Mouse (Mus musculus): ENCODE data around the gene Zfp747.

Zfp747 gene

GRCm38 (mm10) chr7:127335604-127336003, 40.2 kb downstream of the Zfp747 start:
- no peak for DNase-seq (ENCODE audit: low read depth, low spot score)

GRCm38 (mm10) chr7:127333240-127333639, 42.6 kb downstream of the Zfp747 start:
- no peak for DNase-seq (ENCODE audit: low read depth, low spot score)

DNA sequence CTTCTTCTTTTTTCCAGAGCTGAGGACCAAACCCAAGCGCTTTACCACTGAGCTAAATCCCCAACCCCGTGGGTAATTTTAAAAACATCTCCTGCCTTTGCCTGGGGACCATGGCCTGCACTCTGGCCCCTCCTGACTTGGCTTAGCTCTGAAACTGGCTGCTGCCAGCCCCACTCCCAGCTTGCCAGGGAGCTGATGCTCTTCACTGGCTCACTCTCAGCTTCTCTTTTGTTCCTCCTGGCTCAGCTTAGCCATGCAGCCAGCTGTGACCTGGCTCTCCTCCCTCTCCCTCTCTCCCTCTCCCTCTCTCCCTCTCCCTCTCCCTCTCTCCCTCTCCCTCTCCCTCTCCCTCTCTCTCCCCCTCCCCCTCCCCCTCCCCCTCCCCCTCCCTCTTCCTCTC, 49.2 kb downstream of the Zfp747 start:
- DNase-seq (ENCODE audit: low read depth, low spot score), result no peak

DNA sequence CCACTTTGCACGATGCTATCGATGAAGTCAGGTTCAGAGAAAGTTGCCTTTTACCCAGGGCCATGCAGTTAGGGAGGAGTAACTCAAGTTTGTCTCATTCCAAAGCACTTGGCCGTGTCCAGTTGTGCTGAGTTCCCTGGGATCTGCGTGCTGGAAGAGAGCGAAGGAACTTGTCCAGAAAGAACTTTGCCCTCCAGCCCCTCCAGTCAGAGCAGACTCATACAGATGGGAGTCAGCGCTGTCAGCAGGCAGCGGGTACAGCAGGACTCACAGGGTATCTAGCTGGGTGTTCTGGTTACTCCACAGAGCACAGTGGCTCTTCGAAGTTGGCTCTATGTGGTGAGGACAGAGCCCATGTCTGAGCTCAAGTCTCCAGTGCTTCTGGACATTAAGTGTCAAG, 50.3 kb downstream of the Zfp747 start:
- no peak for DNase-seq (ENCODE audit: low read depth, low spot score)

- DNase-seq (ENCODE audit: low read depth, low spot score), result no peak
Measured at GRCm38 (mm10) chr7:127324944-127325343, 50.9 kb downstream of the Zfp747 start.

Measured in CD4-positive, CD25-positive, alpha-beta regulatory T cell, adult 2 months (primary cell).